Mouse (Mus musculus) kidney, adult 2 months (tissue): ENCODE measurements around the gene Tial1.

ENCODE experiments used
- CTCF ChIP-seq: fragments of 200-500 bp; conservative IDR thresholded peaks from 2 replicates; pipeline ENCODE4 v1.5.1; 2011; ENCODE audit warnings: low read depth, mild to moderate bottlenecking, control low read depth, low read length, moderate library complexity, mixed read lengths; ENCODE audit not compliant: insufficient read depth, insufficient read length
- POLR2A ChIP-seq: fragments of 200-500 bp; IDR thresholded peaks from one replicate; pipeline ENCODE4 v1.6.1; 2011; ENCODE audit warnings: low read depth, low read length, control low read depth

GRCm38 (mm10) chr7:128438131-128438530, 23.4 kb downstream of the Tial1 start:
- no peak for TF ChIP-seq CTCF
- TF ChIP-seq POLR2A: no peak
